Mouse (Mus musculus) megakaryocyte, embryonic 14.5 days (primary cell): ENCODE data around the gene Phex.

ENCODE experiments used
- FLI1 ChIP-seq: IDR thresholded peaks from 2 replicates; pipeline ENCODE4 v1.6.1; 2012; ENCODE audit warnings: low read length, inconsistent platforms, mixed read lengths
- GATA1 ChIP-seq: IDR thresholded peaks from 3 replicates; pipeline ENCODE4 v1.6.1; 2012; ENCODE audit warnings: mixed read lengths, low read length, inconsistent platforms, borderline replicate concordance

GRCm38 (mm10) chrX:157307411-157307810 lies 107.7 kb downstream of the Phex start:
- TF ChIP-seq FLI1 (no peak), GATA1 (no peak)
